Mouse (Mus musculus) fat pad, adult 2 months (tissue): Measurements from ENCODE around the gene Asic3.

Source experiments
- DNase-seq: peaks from one replicate; pipeline ENCODE4 v3.0.0-alpha.2; 2011; ENCODE audit warnings: low read depth, low spot score; ENCODE audit errors: extremely low read depth

Asic3 gene

GRCm38 (mm10) chr5:24416222-24416736 is 3.1 kb downstream of the Asic3 start:
- no peak for DNase-seq

DNA sequence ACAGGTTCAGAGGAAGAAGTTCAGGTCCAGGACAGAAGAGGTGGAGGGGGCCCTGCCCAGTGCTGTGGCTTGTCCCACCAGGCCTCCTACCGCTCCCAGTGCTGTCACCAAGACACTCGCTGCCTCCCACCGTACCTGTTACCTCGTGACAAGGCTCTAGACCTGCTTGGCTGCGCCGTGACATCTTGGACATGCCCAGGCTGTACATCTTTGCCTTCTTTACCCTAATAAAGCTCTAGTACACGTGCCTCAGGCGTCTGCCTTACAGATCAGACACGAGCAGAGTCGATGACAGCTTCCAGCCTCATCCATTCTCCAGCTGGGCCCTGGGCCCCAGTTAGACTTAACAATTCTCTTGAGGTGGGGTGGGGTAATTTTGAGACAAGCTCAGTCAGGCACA is 4.4 kb downstream of the Asic3 start:
- DNase-seq = no peak

DNA sequence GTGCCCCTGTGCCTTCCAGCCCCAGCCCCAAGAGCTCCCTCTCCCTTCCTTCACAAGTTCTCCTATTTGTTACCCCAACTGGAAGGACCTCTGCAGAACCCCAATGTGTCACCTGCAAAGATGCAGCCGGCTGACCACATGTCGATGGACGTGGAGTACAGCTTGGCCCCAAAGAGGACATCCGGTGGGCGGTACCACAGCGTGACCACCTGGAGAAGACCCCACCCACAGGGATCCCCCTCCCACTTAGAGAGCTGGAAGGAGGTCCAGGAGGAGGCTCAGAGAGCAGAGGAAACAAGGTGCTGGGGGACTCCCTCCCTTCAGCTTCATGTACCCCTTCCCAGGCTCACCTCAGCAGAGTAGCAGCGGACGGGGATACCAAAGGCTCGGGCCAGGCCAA is 7.2 kb downstream of the Asic3 start:
- no peak for DNase-seq

GRCm38 (mm10) chr5:24423129-24424003 is 10.2 kb downstream of the Asic3 start, which contains the start of the genes Cdk5 and Slc4a2:
Gene Cdk5 (minus strand): TSS chr5:24423530.
Gene Slc4a2 (plus strand): TSS chr5:24423837.
- DNase-seq = peak; percentile 99

GRCm38 (mm10) chr5:24424004-24424781 is 11.0 kb downstream of the Asic3 start:
- no peak for DNase-seq

GRCm38 (mm10) chr5:24424861-24425411 is 11.7 kb downstream of the Asic3 start:
- DNase-seq = no peak

GRCm38 (mm10) chr5:24425421-24426036 is 12.3 kb downstream of the Asic3 start:
- DNase-seq = no peak

DNA sequence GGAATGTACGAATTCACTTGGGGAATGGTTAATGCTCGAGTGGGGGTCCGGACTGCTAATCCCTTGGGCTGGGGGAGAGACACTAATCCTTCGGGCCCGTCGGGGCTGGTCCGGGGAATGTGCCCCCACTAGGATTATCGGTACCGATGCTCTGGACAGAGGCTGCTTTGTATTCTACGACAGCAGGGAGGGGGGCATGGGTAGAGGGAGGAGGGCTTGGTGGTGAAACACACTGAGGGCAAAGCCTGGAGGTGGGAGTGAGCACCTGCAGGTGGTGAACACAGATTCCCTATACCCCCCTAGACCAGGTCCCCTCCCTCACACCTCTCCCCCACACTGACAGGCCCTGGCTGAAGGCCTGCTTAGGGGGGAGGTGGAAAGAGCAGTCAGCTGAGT is 12.8 kb downstream of the Asic3 start:
- DNase-seq = no peak

- DNase-seq = no peak
These were observed 13.5 kb downstream of the Asic3 start for GRCm38 (mm10) chr5:24426556-24427284.

DNA sequence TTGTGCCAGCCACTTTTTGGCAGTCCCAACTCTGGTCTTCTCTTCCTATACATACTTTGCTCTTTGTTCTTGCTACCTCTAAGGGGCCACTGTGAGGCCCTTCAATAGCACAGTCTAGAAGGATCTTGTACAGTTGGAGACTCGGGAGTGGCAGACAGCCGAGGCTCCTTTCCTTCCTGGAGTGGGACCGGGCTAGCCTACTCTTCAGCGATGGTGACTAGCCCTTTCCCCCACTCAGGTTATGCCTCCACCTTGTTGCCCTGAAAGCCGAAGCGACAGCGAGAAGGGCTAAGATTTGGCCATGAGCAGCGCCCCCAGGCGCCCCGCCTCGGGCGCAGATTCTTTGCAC is 14.1 kb downstream of the Asic3 start:
- DNase-seq = no peak

GRCm38 (mm10) chr5:24427981-24428402 is 14.8 kb downstream of the Asic3 start:
- no peak for DNase-seq

- DNase-seq = no peak
These were observed 15.4 kb downstream of the Asic3 start for GRCm38 (mm10) chr5:24428596-24428995.

- no peak for DNase-seq
These were observed 20.8 kb downstream of the Asic3 start for GRCm38 (mm10) chr5:24433993-24434392.

DNA sequence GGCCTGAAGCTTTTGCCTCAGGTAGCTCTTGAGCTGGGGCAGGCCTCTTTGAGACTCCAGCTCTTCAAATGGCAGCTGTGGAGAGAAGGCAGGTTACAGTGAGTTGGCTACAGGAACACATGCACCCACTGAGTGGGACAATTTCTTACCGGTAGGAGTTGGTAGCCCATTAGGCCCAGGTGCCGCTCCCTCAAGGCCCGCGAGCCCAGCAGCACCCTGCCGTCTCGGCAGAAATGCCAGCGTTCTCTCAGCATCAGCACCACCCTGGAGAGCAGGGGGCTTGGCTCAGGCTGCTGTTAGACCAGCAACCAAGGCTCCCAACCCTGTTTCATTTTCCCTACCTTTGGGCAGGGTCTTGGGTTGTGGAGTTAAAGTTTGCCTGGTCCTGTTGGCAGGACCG is 28.0 kb downstream of the Asic3 start:
- no peak for DNase-seq

DNA sequence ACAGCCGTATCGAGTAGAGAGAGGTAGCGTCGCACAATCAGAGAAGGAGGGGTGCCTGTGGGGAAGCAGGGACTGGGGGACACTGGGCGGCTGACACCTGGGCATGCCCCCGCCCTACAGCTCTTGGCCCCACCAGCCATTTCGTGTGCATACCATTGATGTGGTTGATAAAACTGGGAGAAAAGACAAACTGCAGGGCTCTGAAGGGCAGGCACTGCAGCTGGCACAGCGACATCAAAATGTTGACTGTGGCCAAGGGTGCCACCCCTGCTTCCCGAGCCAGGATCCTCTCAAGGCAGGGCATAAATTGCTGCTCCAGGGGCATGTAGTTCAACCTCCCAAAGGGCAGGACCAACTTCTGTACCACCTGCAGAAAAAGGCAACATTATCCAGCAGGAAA is 28.8 kb downstream of the Asic3 start:
- no peak for DNase-seq

DNA sequence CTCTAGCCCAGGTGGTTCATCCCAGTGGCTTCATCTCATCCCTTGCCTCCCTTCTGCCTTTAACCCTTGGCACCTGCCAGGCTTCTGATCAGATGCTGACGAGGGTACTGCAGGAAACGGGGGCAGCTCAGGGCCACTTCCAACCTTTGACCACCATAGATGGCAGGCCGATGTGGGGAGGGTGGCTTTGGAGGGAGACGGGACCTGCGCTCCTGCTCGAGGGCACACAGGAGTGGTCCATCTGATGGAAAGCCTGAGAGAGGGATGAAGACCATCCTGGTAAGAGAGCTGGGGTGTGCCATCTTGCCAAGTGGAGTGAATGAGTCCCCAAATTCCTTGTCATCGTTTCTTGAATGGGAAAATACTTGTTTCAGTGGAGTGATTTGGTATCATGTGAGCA is 30.0 kb downstream of the Asic3 start:
- DNase-seq = no peak

- no peak for DNase-seq
These were observed 30.7 kb downstream of the Asic3 start for GRCm38 (mm10) chr5:24443927-24444326.

GRCm38 (mm10) chr5:24444746-24445427 is 31.7 kb downstream of the Asic3 start, which contains the start of gene Fastk:
Gene Fastk (minus strand): TSS chr5:24445287.
- DNase-seq = peak; percentile 26

DNA sequence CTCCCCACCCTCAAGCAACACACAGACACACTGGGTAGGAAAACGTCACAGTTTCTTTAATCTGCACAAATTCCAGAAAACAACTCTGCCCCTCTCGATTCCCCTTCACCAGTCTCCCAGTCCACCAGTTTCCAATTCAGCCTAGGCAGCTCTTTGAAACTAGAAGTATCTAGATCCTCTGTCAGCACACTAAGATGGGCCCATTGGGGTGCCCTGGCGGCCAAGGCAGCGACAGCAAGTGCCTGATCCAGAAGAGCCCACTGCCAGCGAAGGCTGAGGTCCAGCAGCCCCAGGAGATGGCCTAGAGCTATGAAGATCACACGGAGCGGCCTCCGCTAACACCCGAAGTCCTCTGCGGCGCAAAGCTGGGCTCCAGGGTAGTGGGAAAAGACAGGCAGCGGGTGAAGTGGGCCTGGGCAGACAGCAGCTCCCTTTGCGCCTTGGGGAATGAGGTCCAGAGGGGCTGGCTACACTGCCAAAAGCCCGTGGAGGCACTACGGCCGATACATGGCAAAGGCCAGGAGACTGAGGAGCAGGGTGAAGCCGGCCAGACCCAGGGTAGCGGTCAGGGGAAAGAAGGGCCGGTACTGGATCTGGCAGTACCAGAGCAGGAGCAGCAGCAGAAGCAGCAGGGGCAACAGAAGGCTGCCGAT is 32.4 kb downstream of the Asic3 start:
- no peak for DNase-seq
